Mouse (Mus musculus): ENCODE data around the gene Spag16.

Gene Spag16

DNA sequence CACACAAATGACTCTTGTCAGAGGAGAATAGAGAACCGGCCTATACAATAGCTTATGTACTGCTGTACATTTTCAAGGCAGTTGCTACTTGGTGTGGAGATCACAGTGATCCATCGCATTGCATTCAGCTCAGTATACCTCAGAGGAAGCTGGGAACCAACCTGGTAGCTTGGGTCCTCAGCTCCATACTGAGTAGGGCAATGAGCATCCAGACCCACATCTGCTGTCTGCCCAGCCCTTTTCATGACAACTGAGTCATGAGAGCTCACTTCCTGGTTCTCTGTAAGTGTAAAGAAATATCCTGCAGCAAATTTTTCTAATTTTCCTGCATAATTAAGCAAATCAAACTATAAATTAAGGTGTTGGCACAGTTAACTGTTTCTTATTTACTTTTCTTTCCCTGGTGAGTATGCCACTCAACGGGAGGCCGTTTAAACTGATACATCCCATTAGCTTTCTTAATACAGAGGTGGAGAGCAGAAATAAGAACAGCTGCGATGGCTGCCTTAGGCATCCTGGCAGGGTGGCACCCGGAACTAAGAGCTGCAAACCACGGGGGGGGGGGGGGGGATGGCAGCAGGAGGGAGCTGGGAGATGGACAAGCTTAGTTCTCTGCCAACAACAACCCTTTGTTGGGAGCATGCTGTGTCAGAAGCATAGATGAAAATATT is 255.6 kb downstream of the Spag16 start:
- DNase-seq (ENCODE audit: low read depth, low spot score), result no peak

DNA sequence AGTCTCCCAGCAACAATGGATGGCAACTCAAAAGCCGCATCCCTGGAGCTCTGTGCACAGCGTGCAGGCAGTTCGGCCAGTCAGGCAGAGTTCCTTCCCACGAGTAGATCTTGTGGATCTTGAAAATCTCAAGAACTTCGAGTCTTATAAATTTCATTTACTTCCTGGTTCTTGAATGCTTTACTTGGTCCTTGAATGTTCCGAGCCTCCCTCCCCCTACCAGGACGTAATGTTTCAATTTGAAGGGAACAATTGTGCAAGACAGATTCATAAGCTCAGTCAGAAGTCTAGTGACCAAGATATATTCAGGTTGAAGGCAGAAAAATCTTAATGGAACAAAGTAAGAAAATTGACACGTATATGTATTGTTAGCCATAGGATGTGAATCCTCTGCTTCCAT is 277.9 kb downstream of the Spag16 start:
- no peak for DNase-seq (ENCODE audit: low read depth, low spot score)

DNA sequence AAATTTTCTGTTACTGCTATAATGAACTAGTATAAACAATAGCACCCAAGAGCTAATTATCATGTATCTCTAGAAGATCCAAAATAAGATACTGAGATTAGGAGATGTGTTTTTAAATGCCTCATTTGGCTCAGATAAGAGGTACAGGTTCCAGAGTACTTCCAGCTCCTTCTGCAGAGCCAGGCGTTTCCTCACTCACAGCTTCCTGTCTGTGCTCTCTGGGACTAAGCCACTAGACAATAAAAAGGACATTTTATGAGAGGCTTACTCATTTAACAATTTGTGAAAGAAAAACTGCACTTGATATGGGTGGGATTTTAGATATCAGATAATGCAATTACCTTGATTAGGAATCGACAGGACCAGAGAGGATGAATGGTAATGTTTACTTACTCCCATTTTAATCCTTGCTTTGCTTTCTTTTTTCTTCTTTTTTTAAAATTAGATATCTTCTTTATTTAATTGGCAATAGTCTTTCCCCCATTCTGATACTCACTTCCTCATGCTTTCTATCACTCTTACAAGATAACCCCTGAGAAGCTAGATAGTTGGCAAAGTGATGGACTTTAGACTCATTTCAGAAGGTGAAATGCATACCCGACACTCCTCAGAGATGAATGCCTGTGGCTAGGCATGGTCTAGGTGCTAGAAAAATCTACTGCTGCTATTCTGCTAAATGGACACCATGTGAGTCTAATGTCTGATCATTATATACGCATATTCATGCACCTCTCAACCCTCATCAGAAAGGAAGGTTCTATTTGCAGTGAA is 289.6 kb downstream of the Spag16 start:
- DNase-seq (ENCODE audit: low read depth, low spot score), result no peak

DNA sequence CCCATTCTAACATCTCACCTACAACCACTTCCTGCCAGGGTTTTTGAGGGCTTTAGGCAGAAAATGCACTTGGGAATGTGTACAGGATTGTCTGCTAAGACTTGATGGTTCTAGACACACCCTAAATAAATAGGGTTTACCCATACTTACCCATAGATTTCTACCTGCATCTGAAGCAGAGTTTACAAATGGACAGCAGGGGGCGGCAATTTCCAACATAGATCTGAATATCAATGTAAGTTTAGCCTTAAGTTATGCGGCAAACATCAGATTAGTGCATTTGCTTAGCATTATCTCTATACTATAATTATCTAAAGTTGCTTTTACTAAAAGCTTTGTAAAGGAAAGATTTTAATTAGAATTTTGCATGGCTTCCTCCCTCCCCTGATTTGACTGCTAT is 301.3 kb downstream of the Spag16 start:
- no peak for DNase-seq (ENCODE audit: low read depth, low spot score)

DNA sequence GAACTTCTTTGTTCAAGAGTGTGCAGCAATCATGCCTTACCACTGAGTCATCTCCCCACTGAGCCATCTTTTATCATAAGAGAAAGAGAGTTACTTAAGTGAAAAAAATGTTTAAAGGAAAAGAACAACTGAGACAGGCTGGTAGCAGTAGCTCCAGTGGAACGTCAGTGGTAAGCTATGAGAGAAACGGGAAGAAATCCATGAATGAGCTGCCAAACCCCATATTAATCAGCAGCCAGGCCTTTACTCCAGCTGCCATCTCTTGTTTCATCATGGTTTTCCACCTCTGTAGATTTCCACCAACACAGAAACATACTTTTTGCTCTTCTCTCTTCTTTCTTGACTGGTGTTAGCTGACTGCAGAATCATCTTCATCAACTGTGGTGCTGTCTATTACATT is 308.8 kb downstream of the Spag16 start:
- DNase-seq (ENCODE audit: low read depth, low spot score), result no peak

DNA sequence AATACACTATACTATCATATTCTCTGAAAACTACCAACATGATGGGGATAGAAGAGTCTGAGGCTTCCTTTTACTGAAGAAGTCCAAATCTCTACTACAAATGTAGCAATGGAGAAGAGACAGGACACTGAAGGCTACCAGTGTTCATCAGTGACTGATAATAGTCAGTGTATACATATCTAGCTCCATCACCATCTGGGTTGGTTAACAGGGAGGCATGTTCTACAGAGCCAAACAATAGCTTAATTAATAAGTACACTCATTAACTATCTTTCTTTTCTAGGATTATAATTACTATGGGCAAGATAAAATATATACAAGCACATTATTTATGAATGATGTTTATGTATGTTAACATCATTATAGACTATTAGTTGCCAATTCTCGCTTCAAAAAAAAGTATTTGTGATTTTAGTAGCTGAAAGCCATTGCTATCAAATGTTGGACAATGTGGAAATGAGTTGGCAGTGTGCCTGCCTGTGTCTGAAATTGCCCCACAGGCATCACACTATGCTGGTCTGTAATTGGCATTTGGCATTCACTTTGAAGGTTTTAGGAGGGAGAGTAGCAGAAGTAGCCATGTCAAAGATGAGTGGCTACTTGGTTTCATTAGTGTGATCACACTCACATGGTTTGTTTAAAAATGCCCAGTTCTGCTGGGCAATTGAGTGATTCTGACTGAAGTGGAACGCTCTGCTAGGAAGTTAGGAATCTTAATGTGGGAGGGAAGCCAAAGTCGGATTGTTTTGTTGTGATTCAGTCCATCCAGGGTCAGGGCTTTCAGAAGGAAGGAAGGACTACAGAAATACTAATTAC is 338.8 kb downstream of the Spag16 start:
- no peak for DNase-seq (ENCODE audit: low read depth, low spot score)

DNA sequence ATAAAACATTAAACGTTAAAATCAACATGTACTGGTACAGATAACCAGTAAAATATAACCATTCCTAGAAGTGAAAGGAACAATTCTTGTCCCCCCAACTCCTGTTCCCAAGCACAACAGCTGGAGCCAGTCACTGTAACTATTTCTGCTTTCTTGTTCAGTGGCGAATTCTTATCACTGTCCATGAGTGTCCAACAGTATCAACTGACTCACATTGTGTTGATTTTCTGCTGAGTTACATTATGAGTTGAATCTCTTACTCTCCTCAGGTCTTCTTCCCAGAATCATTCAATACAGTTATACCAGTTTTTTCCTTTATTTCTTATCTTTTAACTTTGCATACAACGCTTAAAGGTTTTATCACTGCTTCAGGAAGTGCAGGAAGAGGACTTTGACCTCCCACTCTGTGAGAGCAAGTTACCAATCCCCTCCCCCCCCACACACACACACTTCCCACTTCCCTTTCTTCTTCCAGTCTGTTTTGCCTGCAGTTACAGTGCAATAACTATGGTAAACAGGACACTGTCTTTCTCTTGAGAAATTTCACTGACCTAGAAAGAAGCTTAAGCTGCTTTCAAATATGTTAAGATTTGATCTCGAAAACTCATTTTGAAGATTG is 353.5 kb downstream of the Spag16 start:
- DNase-seq (ENCODE audit: low read depth, low spot score), result no peak

DNA sequence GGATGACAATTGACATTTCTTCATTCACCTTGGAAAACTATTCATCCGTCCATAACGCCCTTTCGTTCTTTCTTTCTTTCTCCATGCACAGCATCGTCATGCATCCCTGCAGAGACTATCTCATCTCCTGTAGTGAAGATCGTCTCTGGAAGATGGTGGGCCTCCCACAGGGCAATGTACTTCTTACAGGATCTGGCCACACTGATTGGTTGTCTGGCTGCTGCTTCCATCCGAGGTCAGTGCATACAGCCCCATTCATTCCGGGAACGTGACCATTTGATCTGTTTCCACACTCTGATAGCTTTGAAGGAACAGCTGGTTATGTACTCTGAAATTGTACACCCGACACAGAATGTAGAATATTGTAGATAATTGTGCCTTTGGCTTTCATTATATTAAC is 438.0 kb downstream of the Spag16 start:
- DNase-seq (ENCODE audit: low read depth, low spot score), result no peak

DNA sequence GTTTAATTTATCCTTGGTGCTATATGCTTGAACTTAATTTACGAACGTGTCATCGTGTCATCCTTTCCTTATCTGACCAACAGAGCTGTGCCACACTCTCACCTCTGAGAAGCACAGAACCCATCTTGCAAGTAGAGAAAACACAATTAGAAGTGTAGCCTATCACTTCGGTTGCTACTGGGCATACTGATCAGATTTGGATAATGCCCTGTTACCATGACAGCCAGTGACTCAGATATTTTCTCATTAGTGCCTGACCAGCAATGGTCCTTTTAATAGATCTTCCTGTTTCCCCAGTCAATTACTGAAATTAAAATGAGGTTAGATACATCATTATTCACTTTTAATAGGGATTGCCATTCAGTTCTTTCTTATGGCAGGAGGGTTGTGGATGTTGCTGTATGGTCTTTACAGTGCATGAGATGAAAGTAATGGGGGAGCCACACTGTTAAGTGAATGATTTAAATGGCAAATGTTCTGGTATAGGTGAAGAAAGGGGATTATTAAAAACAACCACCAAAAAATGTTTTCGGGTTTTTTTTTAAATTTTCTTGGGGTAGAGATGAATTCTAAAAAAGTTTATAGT is 439.2 kb downstream of the Spag16 start:
- DNase-seq (ENCODE audit: low read depth, low spot score), result no peak

DNA sequence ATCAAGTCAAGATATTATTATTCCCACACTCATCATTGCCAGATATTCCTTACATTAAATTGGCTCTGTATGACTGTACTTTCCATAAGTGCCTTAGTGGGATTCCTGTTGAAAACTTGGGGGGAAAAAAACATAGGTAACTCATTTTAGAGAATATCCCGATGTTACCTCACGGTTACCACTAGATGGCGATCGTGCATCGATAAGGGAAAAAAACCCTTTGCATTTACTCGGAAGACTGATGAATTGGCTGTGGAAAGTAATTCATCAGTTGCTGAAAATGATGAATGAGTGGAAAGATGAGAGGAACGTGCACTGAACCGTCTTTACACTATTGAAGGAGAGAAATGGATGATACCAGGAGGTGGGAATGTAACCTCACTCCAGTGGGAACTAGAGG is 443.4 kb downstream of the Spag16 start:
- peak; percentile 4 for DNase-seq (ENCODE audit: low read depth, low spot score)

DNA sequence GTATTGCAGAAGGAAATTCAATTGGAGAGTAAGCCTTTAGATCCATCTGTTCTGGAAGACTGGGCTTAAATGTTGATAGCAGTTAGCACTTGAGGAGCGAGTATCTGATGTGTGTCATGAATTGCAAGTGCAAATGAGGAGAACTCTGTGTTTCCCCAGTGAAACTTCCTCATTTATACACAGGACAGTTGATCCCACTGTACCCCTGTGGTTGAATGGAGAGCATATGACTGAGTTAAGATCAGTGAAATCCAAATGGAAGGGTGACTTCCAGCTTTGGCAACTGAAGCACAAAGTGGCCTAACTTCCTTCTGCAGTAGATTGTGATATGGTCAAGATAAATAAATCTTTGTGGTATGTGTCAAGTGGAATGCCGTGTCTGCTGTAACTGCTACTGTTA is 446.0 kb downstream of the Spag16 start:
- DNase-seq (ENCODE audit: low read depth, low spot score), result no peak

DNA sequence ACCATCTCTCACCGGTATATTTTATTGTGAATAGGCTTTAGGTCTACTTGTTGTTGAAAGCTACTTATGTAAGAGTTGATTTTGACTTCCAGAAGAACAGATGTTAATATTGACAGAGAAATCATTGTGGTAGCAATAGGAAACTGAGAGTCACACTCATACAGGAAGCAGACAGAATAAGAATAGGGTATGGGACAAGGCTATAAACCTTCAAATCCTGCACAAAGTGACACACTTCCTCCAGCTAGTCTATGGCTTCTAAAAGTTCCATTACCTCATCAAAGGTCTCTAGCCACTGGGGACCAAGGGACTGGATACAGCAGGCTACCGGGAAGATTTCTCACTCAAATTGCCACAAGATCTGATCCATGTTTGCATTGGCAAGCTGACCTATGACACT is 452.5 kb downstream of the Spag16 start:
- DNase-seq (ENCODE audit: low read depth, low spot score), result no peak

DNA sequence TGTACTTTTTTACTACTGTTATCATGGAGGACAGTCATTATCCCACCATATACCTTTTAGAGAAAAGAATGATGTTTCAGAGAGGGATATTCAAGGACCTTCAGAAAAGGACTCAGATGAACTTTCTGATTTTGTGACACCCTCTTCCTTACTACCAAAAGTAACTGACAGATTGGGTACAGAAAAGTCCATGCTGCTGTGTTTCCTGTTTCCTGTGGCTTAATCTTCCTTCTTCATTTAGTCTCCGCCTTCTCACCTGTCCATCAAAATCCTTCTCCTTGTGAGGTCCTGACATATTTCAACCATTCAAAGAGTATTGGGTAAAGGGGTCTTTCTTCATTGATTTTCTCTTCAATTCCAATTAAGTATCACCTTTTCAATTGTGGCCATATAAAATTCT is 456.6 kb downstream of the Spag16 start:
- DNase-seq (ENCODE audit: low read depth, low spot score), result no peak

DNA sequence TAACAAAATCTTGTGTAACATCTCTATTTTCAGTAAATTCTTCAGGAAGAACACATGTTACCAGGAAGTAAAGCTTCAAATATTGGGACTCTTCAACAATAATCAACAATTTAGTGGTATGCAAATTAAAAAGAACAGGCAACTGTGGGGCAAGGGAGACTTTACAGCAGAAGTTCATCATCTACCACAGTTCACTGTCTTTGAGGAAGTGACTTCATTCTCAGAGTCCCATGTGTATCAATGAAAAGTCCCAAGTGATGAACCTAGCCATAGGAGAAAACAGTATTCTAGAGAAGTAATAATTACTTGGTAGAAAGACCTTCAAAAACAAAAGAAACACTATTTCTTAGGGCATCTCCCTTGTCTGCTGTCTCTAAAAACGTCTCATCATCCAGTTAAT is 457.4 kb downstream of the Spag16 start:
- DNase-seq (ENCODE audit: low read depth, low spot score), result no peak

DNA sequence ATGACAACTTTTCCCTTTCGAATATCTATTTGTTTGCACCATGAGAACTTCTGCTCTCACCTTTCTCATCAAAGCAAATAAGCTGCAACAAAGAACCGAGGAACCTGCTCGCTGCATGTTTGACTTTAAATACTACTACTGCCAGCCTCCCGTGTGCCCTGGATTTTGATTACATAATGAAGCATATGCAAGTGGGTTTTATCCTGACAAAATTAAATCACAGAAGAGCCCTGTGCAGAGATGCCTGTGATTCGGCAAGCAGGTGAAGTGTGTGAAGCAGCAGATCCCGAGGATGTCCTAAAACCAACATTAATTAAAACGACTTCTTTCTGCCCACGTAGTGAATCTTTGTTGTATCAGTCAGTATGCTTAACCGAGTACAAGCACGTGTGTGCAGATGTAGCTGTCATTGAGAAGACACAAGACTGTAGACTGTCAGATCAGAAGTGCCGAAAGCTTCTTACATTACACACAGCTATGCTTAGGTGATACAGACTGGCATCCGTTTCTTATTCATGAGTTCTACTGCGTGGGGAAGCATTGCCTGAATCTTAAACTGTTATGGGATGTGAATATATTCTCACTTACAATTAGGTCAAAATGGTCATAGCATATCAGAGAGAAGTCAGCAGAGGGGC is 489.5 kb downstream of the Spag16 start:
- DNase-seq (ENCODE audit: low read depth, low spot score), result no peak

DNA sequence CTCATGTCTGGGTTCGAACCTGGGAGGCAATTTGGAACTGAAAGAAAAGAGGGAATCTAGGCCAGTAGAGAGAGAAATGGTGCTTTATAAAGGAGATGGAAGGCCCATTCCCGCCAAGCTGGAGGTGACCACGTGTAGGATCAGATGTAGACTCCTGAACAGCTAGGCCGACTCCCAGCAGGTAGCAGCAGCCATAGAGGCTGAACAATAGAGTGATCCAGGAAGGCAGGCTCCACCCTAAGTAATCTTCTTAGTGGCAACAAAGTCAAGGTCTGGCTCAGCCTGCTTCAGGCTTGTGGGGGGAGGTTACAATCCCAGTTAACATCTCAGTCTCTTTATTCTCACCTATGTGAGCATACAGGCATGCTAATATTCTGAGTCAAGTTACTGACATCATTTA is 494.2 kb downstream of the Spag16 start:
- no peak for DNase-seq (ENCODE audit: low read depth, low spot score)

DNA sequence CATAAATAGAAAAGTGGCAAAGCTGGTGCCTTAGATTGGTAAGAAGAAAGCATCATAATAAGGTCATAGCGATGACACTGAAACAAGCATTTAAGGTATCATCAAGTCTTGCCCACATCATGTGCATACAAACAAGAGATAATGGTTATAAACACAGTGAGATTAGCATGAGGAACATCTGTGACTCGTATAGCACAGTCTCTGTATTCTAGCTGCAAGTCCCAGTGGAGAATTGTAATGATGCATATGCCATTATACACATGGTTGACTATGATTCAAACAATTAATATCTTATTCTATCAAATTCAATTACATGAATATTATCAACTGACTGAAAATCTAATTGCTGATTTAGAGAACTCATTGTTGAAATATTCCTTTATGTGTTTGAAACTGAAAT is 519.4 kb downstream of the Spag16 start:
- no peak for DNase-seq (ENCODE audit: low read depth, low spot score)

DNA sequence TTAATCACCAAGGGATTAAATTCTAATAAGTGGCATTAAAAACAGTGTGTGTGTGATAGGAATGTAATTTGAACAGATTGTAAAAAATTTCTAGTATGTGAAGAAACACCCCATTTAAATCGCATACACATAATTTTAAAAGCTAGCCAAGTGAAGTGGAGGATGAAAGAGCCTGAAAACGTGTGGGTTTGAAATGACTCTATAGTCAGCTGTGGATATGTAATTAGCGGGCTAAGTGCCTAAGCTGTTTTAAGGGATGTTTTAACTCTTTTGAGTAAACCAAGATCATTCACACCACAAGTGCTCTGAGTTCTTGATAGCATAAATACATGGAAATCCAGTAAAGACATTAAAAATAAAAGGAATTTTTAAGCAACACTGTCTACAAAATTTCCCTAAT is 524.6 kb downstream of the Spag16 start:
- DNase-seq (ENCODE audit: low read depth, low spot score), result no peak

DNA sequence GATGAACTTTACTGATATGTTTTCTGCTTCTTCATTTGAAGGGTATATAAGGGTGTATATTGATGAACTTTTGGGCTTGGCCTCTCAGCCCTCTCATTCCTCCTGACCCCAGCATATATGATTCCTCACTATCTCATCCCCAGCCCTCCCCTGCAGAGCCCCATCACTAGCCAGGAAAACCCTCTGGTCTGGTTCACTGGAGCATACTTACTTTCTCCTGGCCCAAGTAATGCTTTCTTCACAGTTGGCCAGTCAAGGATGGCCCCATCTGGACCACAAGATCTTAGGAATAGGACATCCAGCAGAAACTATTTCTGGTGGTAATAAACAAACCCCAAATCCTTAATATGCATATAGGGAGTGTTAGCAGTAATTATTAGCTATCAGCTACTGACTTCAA is 527.2 kb downstream of the Spag16 start:
- no peak for DNase-seq (ENCODE audit: low read depth, low spot score)

DNA sequence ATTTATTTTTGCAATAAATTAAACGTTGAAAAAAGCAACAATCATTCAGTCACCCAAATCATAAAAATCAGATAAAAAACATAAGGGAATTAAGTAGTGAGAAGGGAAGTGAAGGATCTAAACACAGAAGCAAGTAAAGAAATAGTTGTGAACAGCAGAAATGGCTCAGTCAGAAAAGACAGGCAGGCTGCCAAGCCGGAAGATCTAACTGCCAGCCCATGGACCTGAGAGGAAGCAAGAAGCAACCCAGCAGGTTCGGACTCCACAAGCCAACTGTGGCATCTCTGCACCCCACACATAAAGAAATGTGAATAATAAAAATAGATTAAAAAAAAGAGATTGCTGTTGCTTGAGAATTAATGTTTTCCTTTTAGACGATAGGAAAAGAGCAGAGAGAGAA is 545.0 kb downstream of the Spag16 start:
- no peak for DNase-seq (ENCODE audit: low read depth, low spot score)

DNA sequence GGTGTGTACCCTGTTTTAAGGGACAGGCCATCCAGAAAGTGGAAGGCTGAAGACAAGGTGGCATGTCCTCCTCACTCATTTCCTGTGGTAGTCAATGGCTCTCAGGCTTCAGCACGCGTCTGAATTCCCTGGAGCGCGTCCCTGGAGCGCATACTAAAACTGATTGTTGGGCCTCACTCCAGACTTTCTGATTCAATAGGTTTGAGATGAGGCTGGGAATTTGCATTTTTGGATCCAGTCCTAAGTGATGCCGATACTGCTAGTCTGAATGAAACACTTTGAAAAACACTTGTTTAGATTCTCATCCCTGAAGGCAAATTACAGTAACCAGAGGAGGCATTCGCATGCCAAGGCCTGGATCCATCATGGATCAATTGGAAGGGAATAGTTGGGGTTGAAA is 553.3 kb downstream of the Spag16 start:
- no peak for DNase-seq (ENCODE audit: low read depth, low spot score)
